Mouse (Mus musculus) embryonic facial prominence, embryonic 14.5 days (tissue): ENCODE data around the gene Arf6. TPM values are rescaled to one million over a fixed set of nuclear protein-coding genes. Genes with fewer than 3 reads are reported as not detected.
"Not testable (repeated sequence)": the region's sequence is repeated elsewhere in the genome, so short reads cannot be mapped to it uniquely, and the experiment has no call there.

Experiments
- ATAC-seq: fragments of 200-750 bp; cut with Nextera tagmentation; 2 replicates; pipeline ENCODE4 v1.8.0; 2017; ENCODE audit warnings: low read depth, moderate number of reproducible peaks, moderate TSS enrichment
- DNase-seq: peaks from one replicate; pipeline ENCODE4 v3.0.0-alpha.2; 2015; ENCODE audit warnings: low spot score
- H3K27ac ChIP-seq: fragments of 300-500 bp; sonication (generic); replicated peaks from 2 replicates; pipeline ENCODE4 v1.5.1; 2014; ENCODE audit warnings: low read depth, mild to moderate bottlenecking, low read length, moderate library complexity
- H3K27me3 ChIP-seq: fragments of 300-500 bp; sonication (generic); replicated peaks from 2 replicates; pipeline ENCODE4 v1.6.1; 2014; ENCODE audit warnings: low read length; ENCODE audit not compliant: control insufficient read depth, insufficient read depth
- H3K36me3 ChIP-seq: fragments of 300-500 bp; sonication (generic); 2 replicates; pipeline ENCODE4 v1.6.1; 2014; ENCODE audit warnings: low read length, mixed read lengths; ENCODE audit not compliant: control insufficient read depth, insufficient read depth
- H3K4me1 ChIP-seq: fragments of 300-500 bp; sonication (generic); 2 replicates; pipeline ENCODE4 v1.6.1; 2014; ENCODE audit warnings: antibody characterized with exemption, low read length; ENCODE audit not compliant: control insufficient read depth, insufficient read depth
- H3K4me2 ChIP-seq: fragments of 300-500 bp; sonication (generic); 2 replicates; pipeline ENCODE4 v1.6.1; 2014; ENCODE audit warnings: low read depth, mild to moderate bottlenecking, low read length, moderate library complexity, mixed read lengths
- H3K4me3 ChIP-seq: fragments of 300-500 bp; sonication (generic); 2 replicates; pipeline ENCODE4 v1.5.1; 2014; ENCODE audit warnings: low read depth, mild to moderate bottlenecking, low read length
- H3K9ac ChIP-seq: fragments of 300-500 bp; sonication (generic); 2 replicates; pipeline ENCODE4 v1.6.1; 2014; ENCODE audit warnings: low read depth, mild to moderate bottlenecking, low read length, moderate library complexity, mixed read lengths
- H3K9me3 ChIP-seq: fragments of 300-500 bp; sonication (generic); 2 replicates; pipeline ENCODE4 v1.6.1; 2016; ENCODE audit warnings: low read length; ENCODE audit not compliant: control insufficient read depth
- WGBS: fragments of 180-500 bp; shearing (Covaris S2); extraction: QIAGEN DNeasy Blood & Tissue Kit; methylation state at CpG from one replicate; pipeline ENCODE4 v1.1.7; 2014; 5-methylcytosine and 5-hydroxymethylcytosine counted together
- polyA plus RNA-seq: library from polyadenylated mRNA; unstranded; fragments of >200 nt; fragmentation: Nextera tagmentation; extraction: Ambion mirVana; gene quantifications from 2 replicates; pipeline ENCODE4 v1.2.1, GENCODE M21; 2014

Gene Arf6
- polyA plus RNA-seq, 1 experiment from 2014 or later, result 66.7 TPM

GRCm38 (mm10) chr12:69367557-69367956, 4.4 kb upstream of the Arf6 start:
- WGBS, result 48% methylated on average over 2 of the region's 2 CpGs
- no peak overlapping the region for H3K4me3 ChIP-seq
- ATAC-seq (no peak), DNase-seq (no peak)
- H3K27ac ChIP-seq, result no peak overlapping the region
- H3K36me3 ChIP-seq, result no peaks in the 10 kb centered on the region
- H3K27me3 ChIP-seq, result no peaks in the 10 kb centered on the region
- H3K4me2 ChIP-seq, result no peak overlapping the region
- peaks cover 5% of the 10 kb centered on the region for H3K4me1 ChIP-seq
- H3K9ac ChIP-seq, result no peak overlapping the region
- no peaks in the 10 kb centered on the region for H3K9me3 ChIP-seq

- H3K27ac ChIP-seq, result peak overlapping the region; percentile 95
- H3K27me3 ChIP-seq, result no peaks in the 10 kb centered on the region
- H3K4me3 ChIP-seq, result peak overlapping the region; percentile 100
- H3K4me2 ChIP-seq, result peak overlapping the region; percentile 92
- H3K9me3 ChIP-seq, result no peaks in the 10 kb centered on the region
- peak overlapping the region; percentile 99 for H3K9ac ChIP-seq
- H3K36me3 ChIP-seq, result peaks cover 19% of the 10 kb centered on the region
- ATAC-seq (no peak), DNase-seq (no peak)
- WGBS, result 10% methylated on average over 7 of the region's 7 CpGs
- H3K4me1 ChIP-seq, result peaks cover 15% of the 10 kb centered on the region; the same call in 1 of the 2 replicates
Measured at GRCm38 (mm10) chr12:69370936-69371335, 1.0 kb upstream of the Arf6 start.

DNA sequence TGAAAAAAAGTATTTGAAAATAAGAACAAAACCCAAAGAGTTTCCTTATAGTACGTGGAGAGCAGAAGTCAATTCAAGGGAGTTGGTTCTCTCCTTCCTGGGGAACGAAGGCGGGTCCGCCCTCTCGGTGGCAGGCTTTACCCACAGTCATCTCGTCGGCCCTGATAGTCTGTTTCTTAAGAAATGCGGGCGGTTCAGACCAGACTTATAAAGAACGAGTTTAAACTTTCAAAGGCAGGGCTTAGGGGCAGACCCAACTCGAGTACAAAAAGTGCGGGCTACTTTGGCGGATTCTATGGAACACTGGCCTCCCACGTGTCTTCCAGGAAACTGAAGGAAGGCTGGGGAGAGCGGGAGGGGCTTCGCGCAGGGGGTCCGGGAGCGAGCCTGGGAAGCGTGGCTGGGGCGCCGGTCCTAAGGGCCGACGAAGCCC, 513 bp upstream of the Arf6 start:
- Histone ChIP-seq H3K4me2 (peak overlapping the region; percentile 92), H3K4me1 (peaks cover 19% of the 10 kb centered on the region; the same call in 1 of the 2 replicates), H3K9ac (peak overlapping the region; percentile 99), H3K4me3 (peak overlapping the region; percentile 100), H3K36me3 (peaks cover 23% of the 10 kb centered on the region), H3K9me3 (no peaks in the 10 kb centered on the region), H3K27ac (peak overlapping the region; percentile 95), H3K27me3 (no peaks in the 10 kb centered on the region)
- ATAC-seq, result peak; percentile 88
- WGBS, result under 1% methylated on average over 24 of the region's 24 CpGs
- peak; percentile 93 for DNase-seq

- no peak for DNase-seq
- 0 out of 2 replicates have a peak, but pooled peaks have one; percentile 0 for ATAC-seq
- Histone ChIP-seq H3K9ac (peak overlapping the region; percentile 99), H3K36me3 (peaks cover 27% of the 10 kb centered on the region), H3K27ac (peak overlapping the region; percentile 95), H3K4me2 (peak overlapping the region; percentile 92), H3K4me3 (peak overlapping the region; percentile 100), H3K4me1 (peaks cover 19% of the 10 kb centered on the region; the same call in 1 of the 2 replicates), H3K9me3 (no peaks in the 10 kb centered on the region), H3K27me3 (no peaks in the 10 kb centered on the region)
- WGBS, result under 1% methylated on average over 37 of the region's 42 CpGs
Measured at GRCm38 (mm10) chr12:69372731-69373331, 881 bp downstream of the Arf6 start.

DNA sequence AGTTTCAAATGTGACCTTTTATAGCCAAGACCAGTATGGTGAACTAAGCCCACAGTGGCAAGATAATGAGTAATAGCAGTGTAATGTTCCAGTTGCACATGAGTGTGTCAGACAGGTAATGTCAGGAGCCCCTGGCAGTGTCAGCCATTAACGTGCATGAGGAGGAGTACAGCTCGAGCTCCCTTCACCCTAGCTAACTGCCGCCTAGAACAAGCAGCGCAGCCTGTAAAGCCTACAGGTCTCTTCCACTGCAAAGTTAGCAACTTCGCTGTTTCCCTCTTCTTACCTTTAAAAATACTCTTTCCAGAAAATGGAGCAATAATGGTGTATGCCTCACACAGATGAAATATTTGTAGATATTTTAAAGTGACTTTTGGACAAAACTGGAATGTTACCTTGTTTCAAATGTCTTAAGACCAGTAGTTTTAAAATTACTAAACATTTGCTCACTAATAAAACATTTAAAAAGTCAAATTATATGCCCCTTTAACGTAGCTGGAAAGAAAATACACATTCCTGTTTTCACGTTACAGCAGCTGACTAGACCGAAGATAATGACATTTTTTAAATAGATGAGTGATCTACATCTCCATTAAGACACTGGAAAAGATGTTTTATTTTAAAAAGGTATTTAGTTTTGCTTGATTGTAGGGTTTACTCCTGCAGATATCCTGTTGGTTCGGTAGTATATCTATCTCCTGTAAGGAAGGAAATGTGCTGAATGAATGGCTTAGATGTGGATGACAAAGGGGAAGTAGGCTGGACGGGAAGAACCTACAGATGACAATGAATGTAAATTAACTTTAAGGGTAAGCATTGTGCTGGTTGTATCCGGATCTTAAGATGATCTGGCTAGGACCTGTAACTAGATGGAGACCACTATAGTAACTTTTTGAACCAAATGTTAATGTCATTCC, 2.2 kb downstream of the Arf6 start:
- Histone ChIP-seq H3K9ac (peak overlapping the region; percentile 99), H3K4me1 (peaks cover 19% of the 10 kb centered on the region; the same call in 1 of the 2 replicates), H3K9me3 (no peaks in the 10 kb centered on the region), H3K27me3 (no peaks in the 10 kb centered on the region), H3K36me3 (peaks cover 27% of the 10 kb centered on the region), H3K4me2 (peak overlapping the region; percentile 92), H3K4me3 (peak overlapping the region; percentile 100), H3K27ac (no peak overlapping the region)
- ATAC-seq (no peak), DNase-seq (no peak)
- 42% methylated on average over 11 of the region's 11 CpGs for WGBS

DNA sequence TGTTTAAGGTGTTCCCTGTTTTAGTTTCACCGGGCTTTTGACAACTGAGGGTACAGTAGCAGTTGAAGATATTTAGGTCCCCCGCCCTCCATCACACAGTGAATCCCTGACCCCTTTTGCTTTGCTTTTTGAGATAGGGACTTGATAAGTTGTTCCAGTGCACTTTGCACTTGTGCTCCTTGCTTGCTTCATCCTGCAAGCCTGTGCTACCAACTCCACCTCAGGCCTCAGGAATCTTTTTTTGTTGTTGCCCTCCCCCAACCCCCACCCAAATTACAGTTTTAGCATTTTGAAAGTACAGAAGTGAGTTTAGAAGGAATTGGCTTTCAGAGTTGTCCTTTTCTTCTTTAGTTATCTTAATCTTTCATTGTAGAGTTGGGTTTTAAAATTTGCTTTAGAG, 4.2 kb downstream of the Arf6 start:
- WGBS, result 85% methylated on average over 2 of the region's 2 CpGs

GRCm38 (mm10) chr12:69377188-69377587, 5.2 kb downstream of the Arf6 start:
- H3K4me3 ChIP-seq, result no peak overlapping the region
- H3K9ac ChIP-seq, result no peak overlapping the region
- WGBS, result 81% methylated on average over 1 of the region's 1 CpGs
- no peak for DNase-seq
- H3K27me3 ChIP-seq, result no peaks in the 10 kb centered on the region
- no peaks in the 10 kb centered on the region for H3K9me3 ChIP-seq
- H3K4me1 ChIP-seq, result peaks cover 19% of the 10 kb centered on the region; the same call in 1 of the 2 replicates
- no peak overlapping the region for H3K27ac ChIP-seq
- no peak for ATAC-seq
- H3K4me2 ChIP-seq, result no peak overlapping the region
- peaks cover 27% of the 10 kb centered on the region for H3K36me3 ChIP-seq

More for the DNA sequence above, 4.2 kb downstream of the Arf6 start:
- H3K4me2 ChIP-seq, result peak overlapping the region; percentile 26
- no peak overlapping the region for H3K9ac ChIP-seq
- no peak overlapping the region for H3K4me3 ChIP-seq
- H3K27me3 ChIP-seq, result no peaks in the 10 kb centered on the region
- no peaks in the 10 kb centered on the region for H3K9me3 ChIP-seq
- H3K36me3 ChIP-seq, result peaks cover 27% of the 10 kb centered on the region
- H3K27ac ChIP-seq, result no peak overlapping the region
- DNase-seq (no peak), ATAC-seq (no peak)
- peaks cover 19% of the 10 kb centered on the region; the same call in 1 of the 2 replicates for H3K4me1 ChIP-seq

- not testable (repeated sequence) for ATAC-seq, H3K9ac ChIP-seq, H3K27me3 ChIP-seq, H3K27ac ChIP-seq, DNase-seq, H3K4me2 ChIP-seq, H3K9me3 ChIP-seq, H3K4me3 ChIP-seq
- Histone ChIP-seq H3K4me1 (peaks cover 19% of the 10 kb centered on the region; the same call in 1 of the 2 replicates), H3K36me3 (peaks cover 27% of the 10 kb centered on the region)
- WGBS, result 89% methylated on average over 6 of the region's 6 CpGs
Measured at GRCm38 (mm10) chr12:69377636-69378035, 5.7 kb downstream of the Arf6 start.
